Mouse (Mus musculus) embryo, embryonic 10 days (tissue): ENCODE results near the gene Ankmy1.

Source experiments
- DNase-seq: peaks from one replicate; pipeline ENCODE4 v3.0.0-alpha.2; 2015; ENCODE audit warnings: low spot score

Gene Ankmy1

DNA sequence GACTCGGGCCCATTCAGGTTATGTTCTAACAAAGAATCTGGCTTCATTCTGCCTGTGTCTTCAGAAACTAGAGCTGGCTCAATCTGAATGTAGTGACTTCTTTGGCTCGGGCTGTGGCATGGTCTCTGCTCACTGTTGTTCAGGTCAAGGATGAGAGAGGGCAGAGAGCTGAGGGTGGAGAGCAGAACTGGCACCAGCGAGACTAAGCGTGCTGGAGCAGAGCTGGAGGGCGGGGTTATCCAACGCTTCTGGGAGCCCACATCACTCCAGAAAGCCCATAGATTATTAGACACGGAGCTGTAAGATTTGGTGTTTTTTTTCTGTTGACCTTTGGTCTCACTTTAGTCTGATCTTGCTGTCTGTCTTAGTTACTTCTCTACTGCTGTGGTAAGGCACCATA, 30.0 kb downstream of the Ankmy1 start:
- no peak for DNase-seq

DNA sequence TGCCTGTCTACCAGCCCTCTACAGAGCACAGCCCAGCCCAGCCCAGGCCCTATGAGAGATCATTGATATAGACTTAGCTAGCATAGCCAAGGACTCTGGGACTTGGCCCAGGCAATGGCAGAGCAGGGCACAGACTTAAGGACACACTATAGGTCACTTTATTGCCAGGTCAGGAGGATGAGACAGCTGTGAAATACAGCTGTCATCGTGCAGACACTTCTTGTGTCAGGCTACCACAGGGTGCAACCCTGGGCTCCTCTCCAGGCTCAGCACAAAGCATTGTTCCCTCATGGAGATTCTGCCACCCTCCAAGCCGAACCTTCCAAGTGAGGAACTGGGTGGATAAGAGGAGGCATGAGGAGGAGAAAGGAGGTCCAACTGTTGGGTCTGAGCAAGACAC, 32.7 kb downstream of the Ankmy1 start:
- DNase-seq: no peak

DNA sequence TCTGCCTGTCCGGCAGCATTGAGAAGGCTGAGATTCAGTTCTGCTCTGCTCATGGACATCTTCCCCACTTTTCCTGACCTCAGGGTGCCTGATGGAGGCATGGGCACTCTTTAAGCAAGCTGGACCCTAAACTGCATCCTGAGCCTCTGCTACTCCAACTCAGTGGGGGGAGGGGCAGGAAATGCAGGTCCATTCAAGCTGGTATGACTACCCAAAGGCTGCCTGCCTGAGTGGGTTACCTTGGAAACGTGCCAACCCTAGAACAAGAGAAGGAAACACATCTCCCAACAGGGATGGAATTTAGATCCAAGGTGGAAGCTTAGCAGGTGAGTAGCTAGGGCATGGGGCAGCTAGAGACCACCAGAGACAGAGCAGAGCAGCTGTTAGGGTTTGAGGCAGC, 36.5 kb downstream of the Ankmy1 start:
- DNase-seq: no peak

- no peak for DNase-seq
Observed at GRCm38 (mm10) chr1:92863268-92863667, 39.4 kb downstream of the Ankmy1 start.

DNA sequence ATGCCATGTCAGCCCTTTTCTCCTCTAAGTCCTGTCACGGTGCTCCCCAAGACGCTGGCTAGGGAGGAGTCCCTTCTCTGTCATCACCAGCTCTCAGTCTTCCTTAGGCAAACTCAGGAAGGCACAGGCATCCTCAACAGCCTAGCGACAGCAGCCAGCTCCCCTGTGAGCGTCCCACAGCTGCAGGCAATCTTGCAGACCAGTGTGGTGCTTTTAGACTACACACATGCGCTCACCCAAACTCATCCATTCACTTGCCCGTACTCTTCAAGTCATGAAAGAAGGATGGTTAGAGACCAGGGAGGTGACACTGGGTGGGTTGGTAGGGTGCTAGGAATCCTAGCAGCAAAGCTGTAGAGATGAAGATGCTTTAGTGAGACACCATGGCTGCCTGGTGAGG, 41.2 kb downstream of the Ankmy1 start:
- no peak for DNase-seq

GRCm38 (mm10) chr1:92852450-92852849, 50.3 kb downstream of the Ankmy1 start:
- no peak for DNase-seq

GRCm38 (mm10) chr1:92849938-92850574, 52.6 kb downstream of the Ankmy1 start:
- no peak for DNase-seq

- DNase-seq: no peak
Observed at GRCm38 (mm10) chr1:92849491-92849890, 53.2 kb downstream of the Ankmy1 start.

DNA sequence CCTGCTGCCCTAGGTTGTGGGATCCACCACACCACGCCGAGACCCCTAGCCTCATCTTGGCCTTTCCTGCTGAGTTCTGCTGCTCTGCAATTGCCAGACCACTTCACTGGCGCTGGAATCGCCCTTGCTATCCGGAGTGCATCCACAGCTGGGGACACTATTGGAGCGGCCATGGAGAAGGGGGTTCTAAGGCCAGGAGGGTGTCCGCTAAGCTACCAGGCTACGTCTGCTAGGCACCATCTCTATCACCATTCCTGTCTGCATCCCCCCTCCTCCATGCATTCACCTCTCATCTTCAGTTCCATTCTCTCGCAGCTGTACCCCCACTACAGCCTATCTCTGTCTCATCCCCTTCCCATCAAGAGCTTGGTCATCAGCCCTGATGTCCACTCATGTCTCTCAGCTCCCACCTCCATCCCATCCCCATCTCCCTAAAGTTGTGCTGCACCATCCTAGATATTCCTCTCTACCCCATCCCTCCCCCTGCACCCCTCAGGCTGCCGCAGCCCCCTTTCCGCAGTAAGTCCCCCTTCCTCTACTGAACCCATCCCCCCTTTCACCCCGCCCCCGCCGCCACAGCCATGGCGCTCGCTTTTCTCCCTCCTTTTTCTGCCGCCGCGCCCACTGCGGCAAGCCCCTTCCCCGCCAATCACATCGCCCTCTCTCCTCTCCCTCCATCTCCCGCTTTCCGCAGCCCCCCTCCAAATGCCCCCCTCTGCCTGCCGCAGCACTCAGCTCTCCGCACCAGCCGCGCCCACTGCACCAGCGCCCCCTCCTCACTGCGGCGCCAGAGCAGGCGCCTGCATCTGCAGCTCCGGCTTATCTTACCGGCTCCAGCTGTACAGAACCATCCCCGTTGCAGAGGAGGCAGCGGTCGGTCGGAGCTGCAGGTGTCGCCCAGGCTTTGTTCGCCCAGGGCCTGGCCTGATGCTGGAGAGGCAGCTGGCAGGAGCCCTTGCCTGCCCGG, 54.5 kb downstream of the Ankmy1 start:
- DNase-seq: peak; percentile 66

DNA sequence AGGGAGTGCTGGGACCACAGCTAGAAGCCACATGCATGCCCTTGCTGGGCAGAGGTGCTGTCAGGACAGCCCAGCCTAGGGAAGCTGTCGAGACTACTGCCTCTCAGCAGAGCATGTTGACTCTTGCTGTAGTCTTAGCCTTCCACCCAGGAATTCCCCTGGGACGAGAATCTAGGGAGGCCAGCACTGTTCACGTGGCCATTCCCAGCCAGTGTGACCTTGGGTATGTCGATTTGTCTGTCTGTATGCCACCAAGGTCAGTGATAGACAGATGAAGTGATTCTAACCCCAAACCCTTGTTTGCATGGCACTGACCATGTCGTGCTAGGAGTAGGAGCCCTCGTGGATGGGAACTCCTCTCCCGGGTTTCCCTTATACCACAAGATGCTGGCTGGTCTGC, 56.8 kb downstream of the Ankmy1 start:
- no peak for DNase-seq

DNA sequence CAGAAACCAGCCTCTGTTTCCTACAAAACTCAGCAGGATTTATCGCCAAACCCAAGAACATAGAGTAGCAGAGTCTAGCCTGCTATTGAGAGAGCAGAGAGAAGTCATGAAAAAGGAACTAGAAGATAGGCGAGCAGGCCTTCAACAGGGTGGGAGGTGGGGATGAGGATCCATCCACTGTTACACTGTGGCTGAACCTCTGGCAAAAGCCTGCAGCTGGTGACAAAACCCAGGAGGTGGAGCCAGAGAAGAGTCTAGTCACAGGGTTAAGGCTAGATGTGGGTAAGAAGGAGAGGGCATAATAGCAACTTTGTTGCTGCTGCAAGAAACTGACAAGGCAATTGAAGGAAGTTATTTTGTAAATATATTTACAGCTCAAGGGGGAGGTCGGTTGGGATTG, 61.3 kb downstream of the Ankmy1 start:
- no peak for DNase-seq

DNA sequence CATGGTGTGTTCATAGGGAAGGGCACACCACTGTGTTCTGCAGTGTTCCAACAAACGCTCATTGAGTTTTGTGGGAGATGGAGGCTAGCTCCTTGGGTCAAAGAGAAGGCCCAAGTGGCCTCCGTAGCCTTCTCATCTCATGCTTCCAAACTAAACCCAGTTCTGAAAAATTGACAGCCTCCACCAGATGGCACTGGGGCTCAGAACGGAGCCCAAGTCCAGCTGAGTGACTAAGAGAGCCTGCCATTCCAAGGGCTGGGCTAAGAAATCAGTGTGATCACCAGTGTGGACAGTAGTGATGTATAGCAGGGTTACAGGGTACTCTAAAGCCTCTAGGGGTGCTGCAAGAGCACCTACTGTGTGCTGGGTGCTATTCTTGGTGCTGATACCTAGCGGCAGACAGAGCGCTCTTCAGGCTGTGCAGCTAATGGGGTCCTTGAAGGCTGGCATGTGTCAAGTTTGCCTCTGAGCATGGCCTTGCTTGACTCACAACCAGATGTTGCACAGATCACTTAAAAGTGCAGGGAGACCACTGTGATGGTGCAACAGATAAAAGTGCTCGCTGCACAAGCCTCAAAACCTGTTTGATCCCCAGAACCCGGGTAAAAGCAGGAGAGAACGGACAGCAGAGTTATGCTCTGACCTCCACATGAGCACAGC, 62.3 kb downstream of the Ankmy1 start:
- DNase-seq: no peak

DNA sequence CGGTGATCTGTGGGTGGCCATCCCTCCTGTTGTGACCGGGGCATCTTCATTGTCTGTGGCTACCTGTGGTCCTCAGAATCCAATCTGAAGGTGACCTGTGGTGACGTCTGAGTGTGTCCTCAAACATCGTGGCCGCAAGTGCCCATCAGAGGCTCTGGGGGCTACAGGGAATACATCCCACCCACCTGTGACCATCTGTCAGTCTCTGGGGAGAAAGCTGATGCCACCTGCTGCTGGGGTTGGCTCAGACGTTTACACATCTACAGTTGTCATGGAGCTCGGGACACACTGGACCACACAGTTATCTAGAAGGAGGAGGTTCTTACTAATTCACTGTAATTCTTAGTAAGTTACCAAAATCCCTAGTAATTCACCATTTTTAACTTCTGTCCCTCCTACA, 63.5 kb downstream of the Ankmy1 start:
- DNase-seq: no peak

GRCm38 (mm10) chr1:92837931-92838833, 64.5 kb downstream of the Ankmy1 start:
- DNase-seq: no peak

DNA sequence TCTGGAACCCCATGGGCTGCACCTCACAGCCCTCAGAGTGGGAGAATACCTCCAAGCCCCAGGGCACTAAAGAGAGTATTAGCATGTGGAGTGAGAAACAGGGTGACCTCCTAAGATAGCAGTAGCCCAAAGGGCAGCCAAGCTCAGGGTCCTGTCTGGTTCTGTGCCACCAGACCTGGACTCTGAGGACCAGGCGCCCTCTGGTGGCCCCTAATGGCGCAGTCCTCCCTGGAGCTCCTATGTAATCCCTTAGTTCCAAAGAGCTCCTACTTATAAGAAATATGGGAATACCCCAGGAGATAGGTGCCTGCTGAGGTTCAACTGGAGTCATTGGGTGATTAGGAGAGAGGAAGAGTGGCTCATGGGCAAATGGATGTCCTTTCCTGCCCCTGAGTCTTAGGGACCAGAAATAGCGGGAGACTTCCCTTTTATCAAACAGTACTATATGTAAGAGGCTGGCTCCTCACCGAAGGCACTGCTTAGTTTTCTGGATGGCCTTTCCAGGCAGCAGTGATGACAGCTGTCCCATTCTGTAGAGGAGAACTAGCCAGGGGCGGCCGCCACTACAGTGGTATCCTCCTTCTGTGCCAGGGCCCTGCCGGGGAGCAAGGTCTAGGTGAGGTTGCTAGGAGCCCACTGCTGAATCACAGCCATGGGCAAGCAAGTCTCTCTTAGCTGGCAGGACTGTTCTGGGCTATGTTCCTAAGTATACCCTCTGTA, 68.6 kb downstream of the Ankmy1 start:
- peak; percentile 85 for DNase-seq

- peak; percentile 84 for DNase-seq
Observed at GRCm38 (mm10) chr1:92832011-92833010, 70.4 kb downstream of the Ankmy1 start.

DNA sequence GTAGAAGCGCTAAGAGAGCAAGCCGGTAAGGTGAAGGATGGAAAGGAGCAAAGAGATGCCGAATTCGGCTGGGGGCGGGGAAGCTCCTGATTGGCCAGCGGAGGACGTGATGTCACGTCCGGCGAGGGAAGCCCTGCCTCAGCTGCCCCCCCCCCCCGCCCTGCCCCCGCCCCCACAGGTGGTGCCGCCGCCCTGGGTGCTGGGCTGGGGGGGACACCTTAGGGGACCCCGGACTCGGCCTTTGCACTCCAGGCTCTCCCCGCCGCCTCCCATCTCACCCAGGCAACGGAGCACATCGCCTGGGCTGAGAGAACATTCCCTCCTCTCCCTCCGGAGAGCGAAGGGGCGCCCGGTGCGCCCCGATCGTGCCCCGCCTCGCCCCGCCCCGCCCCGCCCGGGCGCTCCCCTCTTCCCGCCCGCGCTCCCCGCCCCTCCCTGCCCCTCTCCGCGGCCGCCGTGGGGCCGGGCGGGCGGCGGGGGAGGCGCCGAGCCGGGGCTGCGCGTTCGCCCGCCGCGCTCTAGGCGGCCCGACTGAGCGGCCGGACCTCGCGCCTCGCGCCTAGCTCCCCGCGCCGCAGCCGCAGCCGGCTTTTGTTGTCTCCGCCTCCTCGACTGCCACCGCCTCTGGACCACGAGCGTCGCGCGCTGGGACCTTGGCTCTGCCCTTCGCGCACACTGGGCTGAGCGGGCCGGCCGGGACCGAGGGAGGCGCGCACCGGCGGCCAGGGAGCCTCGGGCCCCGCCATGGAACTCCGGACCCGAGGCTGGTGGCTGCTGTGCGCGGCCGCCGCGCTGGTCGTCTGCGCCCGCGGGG, 71.3 kb downstream of the Ankmy1 start, which contains the start of gene Gpc1:
Gene Gpc1 (plus strand): TSS at position 458 of the 814 bp plus-strand sequence.
- DNase-seq: peak; percentile 92

GRCm38 (mm10) chr1:92830626-92831187, 72.0 kb downstream of the Ankmy1 start:
- no peak for DNase-seq
